Mouse (Mus musculus) midbrain, postnatal 0 days (tissue): Measurements from ENCODE around the gene Fosl1. TPM values are rescaled to one million over a fixed set of nuclear protein-coding genes. Genes with fewer than 3 reads are reported as not detected.

Experiments used
- ATAC-seq: fragments of 200-750 bp; cut with Nextera tagmentation; 2 replicates; pipeline ENCODE4 v1.8.0; 2017; ENCODE audit warnings: moderate number of reproducible peaks, mild to moderate bottlenecking, moderate TSS enrichment, moderate library complexity; ENCODE audit not compliant: low FRiP score
- DNase-seq: peaks from one replicate; pipeline ENCODE4 v3.0.0-alpha.2; 2015; ENCODE audit warnings: low spot score
- H3K27ac ChIP-seq: fragments of 300-500 bp; sonication (generic); 2 replicates; pipeline ENCODE4 v1.5.1; 2014; ENCODE audit warnings: low read depth, mild to moderate bottlenecking, low read length, mixed read lengths
- H3K27me3 ChIP-seq: fragments of 300-500 bp; sonication (generic); 2 replicates; pipeline ENCODE4 v1.6.1; 2014; ENCODE audit warnings: low read length, control low read depth, mixed read lengths; ENCODE audit not compliant: insufficient read depth
- H3K36me3 ChIP-seq: fragments of 300-500 bp; sonication (generic); 2 replicates; pipeline ENCODE4 v1.6.1; 2014; ENCODE audit warnings: low read length, control low read depth, mixed read lengths; ENCODE audit not compliant: insufficient read depth
- H3K4me1 ChIP-seq: fragments of 300-500 bp; sonication (generic); 2 replicates; pipeline ENCODE4 v1.6.1; 2014; ENCODE audit warnings: mild to moderate bottlenecking, control low read depth, antibody characterized with exemption, low read length, mixed read lengths; ENCODE audit not compliant: insufficient read depth
- H3K4me2 ChIP-seq: fragments of 300-500 bp; sonication (generic); 2 replicates; pipeline ENCODE4 v1.6.1; 2014; ENCODE audit warnings: low read depth, mild to moderate bottlenecking, low read length, mixed read lengths; ENCODE audit not compliant: poor library complexity, severe bottlenecking
- H3K4me3 ChIP-seq: fragments of 300-500 bp; sonication (generic); 2 replicates; pipeline ENCODE4 v1.5.1; 2014; ENCODE audit warnings: low read depth, mild to moderate bottlenecking, low read length, moderate library complexity
- H3K9ac ChIP-seq: fragments of 300-500 bp; sonication (generic); replicated peaks from 2 replicates; pipeline ENCODE4 v1.6.1; 2014; ENCODE audit warnings: mild to moderate bottlenecking, low read length, moderate library complexity, mixed read lengths; ENCODE audit not compliant: poor library complexity, severe bottlenecking
- H3K9me3 ChIP-seq: fragments of 300-500 bp; sonication (generic); 2 replicates; pipeline ENCODE4 v1.6.1; 2016; ENCODE audit warnings: low read length, control low read depth
- CTCF ChIP-seq: IDR thresholded peaks from 2 replicates; pipeline ENCODE4 v1.5.1; 2016; ENCODE audit warnings: antibody characterized with exemption, mild to moderate bottlenecking
- whole genome bisulfite sequencing: fragments of 180-500 bp; shearing (Covaris S2); extraction: QIAGEN DNeasy Blood & Tissue Kit; methylation state at CpG from one replicate; pipeline ENCODE4 v1.1.7; 2014; 5-methylcytosine and 5-hydroxymethylcytosine counted together
- polyA plus RNA-seq: library from polyadenylated mRNA; unstranded; fragments of >200 nt; fragmentation: Nextera tagmentation; extraction: Ambion mirVana; gene quantifications from 2 replicates; pipeline ENCODE4 v1.2.1, GENCODE M21; 2015
- total RNA-seq: library from RNA; depleted of rRNA; stranded (reverse); fragments of >200 nt; gene quantifications from 2 replicates; pipeline ENCODE4 v1.2.3, GENCODE M21; 2014

Gene Fosl1
- total and polyA plus RNA-seq, 2 experiments from 2014 or later: 0.11 TPM; not detected in 1

GRCm38 (mm10) chr19:5456241-5456921 is 9.0 kb downstream of the Fosl1 start:
- Histone ChIP-seq H3K4me2 (peak overlapping the region; percentile 92), H3K4me1 (peaks cover 16% of the 10 kb centered on the region), H3K36me3 (0 out of 2 replicates have a peak, but pooled peaks cover 4% of the 10 kb centered on the region), H3K27me3 (no peaks in the 10 kb centered on the region), H3K4me3 (peak overlapping the region; percentile 80), H3K9ac (peak overlapping the region; percentile 91), H3K27ac (peak overlapping the region; percentile 98), H3K9me3 (no peaks in the 10 kb centered on the region)
- ATAC-seq: 0 out of 2 replicates have a peak, but pooled peaks have one; percentile 1
- no peak for TF ChIP-seq CTCF
- DNase-seq: no peak
- 4% methylated on average over 26 of the region's 26 CpGs for WGBS

- H3K27me3 ChIP-seq: no peaks in the 10 kb centered on the region
- peaks cover 18% of the 10 kb centered on the region for H3K4me1 ChIP-seq
- H3K9ac ChIP-seq: peak overlapping the region; percentile 91
- ATAC-seq: peak; percentile 89
- peak; percentile 40 for TF ChIP-seq CTCF
- peak overlapping the region; percentile 80 for H3K4me3 ChIP-seq
- H3K9me3 ChIP-seq: no peaks in the 10 kb centered on the region
- peak overlapping the region; percentile 92 for H3K4me2 ChIP-seq
- 0 out of 2 replicates have a peak, but pooled peaks cover 4% of the 10 kb centered on the region for H3K36me3 ChIP-seq
- under 1% methylated on average over 66 of the region's 70 CpGs for WGBS
- DNase-seq: peak; percentile 97
- peak overlapping the region; percentile 98 for H3K27ac ChIP-seq
Observed at GRCm38 (mm10) chr19:5456922-5457745, 9.8 kb downstream of the Fosl1 start.

GRCm38 (mm10) chr19:5457746-5458442 is 10.5 kb downstream of the Fosl1 start, which contains the start of gene Ccdc85b:
Gene Ccdc85b, minus strand, starts transcription at chr19:5457894.
- ATAC-seq: no peak
- DNase-seq: no peak
- Histone ChIP-seq H3K36me3 (peaks cover 10% of the 10 kb centered on the region; the same call in 1 of the 2 replicates), H3K4me2 (peak within 1 kb of the TSS; percentile 92), H3K9me3 (no peaks in the 10 kb centered on the region), H3K4me3 (peak within 1 kb of the TSS; percentile 80), H3K4me1 (peaks cover 18% of the 10 kb centered on the region), H3K27ac (peak within 1 kb of the TSS; percentile 98), H3K9ac (peak within 1 kb of the TSS; percentile 91), H3K27me3 (no peaks in the 10 kb centered on the region)
- WGBS: 13% methylated on average over 14 of the region's 14 CpGs
- TF ChIP-seq CTCF: no peak

GRCm38 (mm10) chr19:5459019-5459418 is 11.7 kb downstream of the Fosl1 start:
- DNase-seq (no peak), ATAC-seq (no peak)
- H3K27ac ChIP-seq: no peak overlapping the region
- peaks cover 18% of the 10 kb centered on the region for H3K4me1 ChIP-seq
- WGBS: 68% methylated on average over 7 of the region's 7 CpGs
- H3K9me3 ChIP-seq: no peaks in the 10 kb centered on the region
- H3K4me2 ChIP-seq: no peak overlapping the region
- H3K9ac ChIP-seq: no peak overlapping the region
- H3K36me3 ChIP-seq: peaks cover 17% of the 10 kb centered on the region
- TF ChIP-seq CTCF: no peak
- H3K4me3 ChIP-seq: no peak overlapping the region
- H3K27me3 ChIP-seq: no peaks in the 10 kb centered on the region

- 30% methylated on average over 3 of the region's 3 CpGs for WGBS
- H3K9ac ChIP-seq: peak overlapping the region; percentile 77
- peak overlapping the region; percentile 94 for H3K4me2 ChIP-seq
- H3K27me3 ChIP-seq: no peaks in the 10 kb centered on the region
- peaks cover 12% of the 10 kb centered on the region for H3K36me3 ChIP-seq
- peaks cover 18% of the 10 kb centered on the region for H3K4me1 ChIP-seq
- peak overlapping the region; percentile 74 for H3K4me3 ChIP-seq
- no peak for DNase-seq
- no peaks in the 10 kb centered on the region for H3K9me3 ChIP-seq
- no peak for ATAC-seq
- no peak for TF ChIP-seq CTCF
- peak overlapping the region; percentile 76 for H3K27ac ChIP-seq
Observed at GRCm38 (mm10) chr19:5459896-5460295, 12.5 kb downstream of the Fosl1 start.
